ENCODE assay signal across 23 mouse cellular contexts in the genomic region with DNA sequence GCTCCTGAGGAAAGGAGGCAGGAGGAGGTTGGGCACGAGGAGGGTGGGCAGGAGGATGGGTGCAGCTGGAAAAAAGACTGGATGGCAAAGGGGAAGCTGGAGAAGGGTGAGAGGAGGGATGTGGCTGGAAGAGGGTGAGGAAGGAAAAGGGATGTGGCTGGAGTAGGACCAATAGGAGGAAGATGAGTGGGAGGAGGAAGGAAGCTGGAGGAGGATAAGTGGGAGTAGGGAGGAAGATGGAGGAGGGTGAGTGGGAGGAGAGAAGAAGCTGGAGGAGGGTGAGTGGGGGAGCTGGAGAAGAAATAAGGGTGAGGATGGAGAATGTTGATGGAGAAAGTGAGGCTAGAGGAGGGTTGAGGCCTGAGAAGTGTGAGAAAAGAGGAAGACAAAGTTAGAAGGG. TPM values are rescaled to one million over a fixed set of nuclear protein-coding genes. Genes with fewer than 3 reads are reported as not detected.
DNase-seq lines count a peak whose midpoint lies in the region; ATAC-seq lines count a peak whose summit lies in the region.
"Had no signal": no experiment of that assay in that cellular context is flagged by ENCODE, and none has a peak within 500 bp of the region (broad histone marks: within the 10 kb centered on the region; RNA-seq: fewer than 3 reads in every experiment).

No protein-coding gene starts in this region.

- no peak overlapping the region for H3K4me3 ChIP-seq in midbrain, embryonic 10.5 days
- H3K4me3 ChIP-seq in midbrain, embryonic 14.5 days (replicated peaks; ENCODE audit: low read depth, low read length), result no peak overlapping the region
- H3K4me3 ChIP-seq in limb, embryonic 10.5 days, result no peak overlapping the region
- H3K4me3 ChIP-seq in neural tube, embryonic 15.5 days (replicated peaks), result no peak overlapping the region
- H3K4me3 ChIP-seq: embryonic facial prominence, embryonic 12.5 days; forebrain, embryonic 12.5 days; heart, embryonic 12.5 days; hindbrain, embryonic 15.5 days had no signal

- peaks cover 31% of the 10 kb centered on the region for H3K36me3 ChIP-seq in midbrain, embryonic 10.5 days
- H3K36me3 ChIP-seq in midbrain, embryonic 14.5 days (ENCODE audit: control insufficient read depth, insufficient read depth, low read length), result peaks cover 24% of the 10 kb centered on the region
- H3K36me3 ChIP-seq in limb, embryonic 10.5 days, result peaks cover 31% of the 10 kb centered on the region
- peaks cover 18% of the 10 kb centered on the region for H3K36me3 ChIP-seq in neural tube, embryonic 15.5 days

- H3K27ac ChIP-seq in midbrain, embryonic 10.5 days (replicated peaks), result no peak overlapping the region
- no peak overlapping the region for H3K27ac ChIP-seq in midbrain, embryonic 14.5 days (replicated peaks; ENCODE audit: low read depth, low read length)
- no peak overlapping the region for H3K27ac ChIP-seq in limb, embryonic 10.5 days
- H3K27ac ChIP-seq in neural tube, embryonic 15.5 days (replicated peaks), result no peak overlapping the region
- H3K27ac ChIP-seq: embryonic facial prominence, embryonic 12.5 days; forebrain, embryonic 12.5 days; hindbrain, embryonic 15.5 days had no signal

- peak; percentile 83 for DNase-seq in heart, adult 11 months
- DNase-seq in heart, postnatal 25 days (ENCODE audit: low spot score), result no peak
- peak; percentile 9 for DNase-seq in midbrain, embryonic 10.5 days (ENCODE audit: low spot score)
- DNase-seq in midbrain, embryonic 14.5 days, result no peak
- DNase-seq in limb, embryonic 10.5 days (ENCODE audit: low spot score), result peak; percentile 26
- DNase-seq: adrenal gland, postnatal 25 days; cerebellum, adult 8-10 months; embryo, embryonic 11 days; forebrain, postnatal 0 days; gastrocnemius, postnatal 36 days; heart, adult 18-20 months; heart, postnatal 36 days had no signal

- H3K27me3 ChIP-seq in midbrain, embryonic 10.5 days (ENCODE audit: low read depth, poor library complexity, severe bottlenecking), result peaks cover 25% of the 10 kb centered on the region
- H3K27me3 ChIP-seq in midbrain, embryonic 14.5 days (ENCODE audit: control insufficient read depth, insufficient read depth, low read length), result no peaks in the 10 kb centered on the region
- no peaks in the 10 kb centered on the region for H3K27me3 ChIP-seq in limb, embryonic 10.5 days (ENCODE audit: low read depth, poor library complexity, severe bottlenecking)
- no peaks in the 10 kb centered on the region for H3K27me3 ChIP-seq in neural tube, embryonic 15.5 days (replicated peaks)
- H3K27me3 ChIP-seq: embryonic facial prominence, embryonic 12.5 days; hindbrain, embryonic 15.5 days had no signal

- no peak overlapping the region for H3K4me2 ChIP-seq in midbrain, embryonic 14.5 days (ENCODE audit: low read length)
- H3K4me2 ChIP-seq in neural tube, embryonic 15.5 days, result no peak overlapping the region
- H3K4me2 ChIP-seq: embryonic facial prominence, embryonic 12.5 days; forebrain, embryonic 12.5 days; heart, embryonic 12.5 days; hindbrain, embryonic 15.5 days had no signal

- WGBS in midbrain, embryonic 10.5 days, result 73% methylated on average over 1 of the region's 1 CpGs
- WGBS in midbrain, embryonic 14.5 days, result 89% methylated on average over 1 of the region's 1 CpGs
- WGBS in limb, embryonic 10.5 days, result 66% methylated on average over 1 of the region's 1 CpGs
- 63% methylated on average over 1 of the region's 1 CpGs for WGBS in neural tube, embryonic 15.5 days

- H3K9me3 ChIP-seq in midbrain, embryonic 10.5 days (replicated peaks), result no peaks in the 10 kb centered on the region
- no peaks in the 10 kb centered on the region for H3K9me3 ChIP-seq in midbrain, embryonic 14.5 days (ENCODE audit: control insufficient read depth, low read length)
- H3K9me3 ChIP-seq in limb, embryonic 10.5 days (replicated peaks), result no peaks in the 10 kb centered on the region
- H3K9me3 ChIP-seq in neural tube, embryonic 15.5 days (replicated peaks), result no peaks in the 10 kb centered on the region
- H3K9me3 ChIP-seq: embryonic facial prominence, embryonic 12.5 days; forebrain, embryonic 12.5 days; heart, embryonic 12.5 days; hindbrain, embryonic 15.5 days had no signal

- H3K9ac ChIP-seq in midbrain, embryonic 14.5 days (replicated peaks; ENCODE audit: low read length), result no peak overlapping the region
- no peak overlapping the region for H3K9ac ChIP-seq in neural tube, embryonic 15.5 days (replicated peaks)
- H3K9ac ChIP-seq: embryonic facial prominence, embryonic 12.5 days; forebrain, embryonic 12.5 days; forebrain, postnatal 0 days; heart, embryonic 12.5 days; hindbrain, embryonic 15.5 days had no signal

- H3K4me1 ChIP-seq in midbrain, embryonic 10.5 days, result peaks cover 22% of the 10 kb centered on the region
- peaks cover 8% of the 10 kb centered on the region for H3K4me1 ChIP-seq in midbrain, embryonic 14.5 days (ENCODE audit: control insufficient read depth, insufficient read depth, low read length)
- H3K4me1 ChIP-seq in limb, embryonic 10.5 days, result peaks cover 28% of the 10 kb centered on the region
- H3K4me1 ChIP-seq in neural tube, embryonic 15.5 days, result peaks cover 15% of the 10 kb centered on the region
- H3K4me1 ChIP-seq: embryonic facial prominence, embryonic 12.5 days had no signal

- intact Hi-C loops in heart, postnatal 25 days (cut with DNase I), result no loop called here

- ATAC-seq in midbrain, embryonic 14.5 days (ENCODE audit: low FRiP score, low TSS enrichment), result no peak
- ATAC-seq in neural tube, embryonic 15.5 days (ENCODE audit: low FRiP score), result no peak
- ATAC-seq: forebrain, postnatal 0 days had no signal

RNA-seq across cellular contexts. Expression of a gene that starts 1.8 kb away (rescaled TPM):
- total RNA-seq in heart, postnatal 25 days (2021), result 1 to 10 TPM; 2.7 to 2.9 TPM
- polyA plus RNA-seq in midbrain, embryonic 10.5 days (2016; fragmentation: Nextera tagmentation; extraction: Ambion mirVana), result 19.8 and 23.6 TPM in 2 replicates
- 14.7 and 19.1 TPM in 2 replicates for polyA plus RNA-seq in midbrain, embryonic 14.5 days (2014; fragmentation: Nextera tagmentation; extraction: Ambion mirVana)
- 26.6 and 29.3 TPM in 2 replicates for polyA plus RNA-seq in limb, embryonic 10.5 days (2016; fragmentation: Nextera tagmentation; extraction: Ambion mirVana)
- polyA plus RNA-seq in neural tube, embryonic 15.5 days (2015; fragmentation: Nextera tagmentation; extraction: Ambion mirVana), result 23.7 and 26.2 TPM in 2 replicates

RNA-seq across cellular contexts. Expression of a gene that starts 19.6 kb away (rescaled TPM):
- total RNA-seq in heart, postnatal 25 days (2021), result 10 to 100 TPM; 12.2 to 12.3 TPM
- 69.9 and 72.8 TPM in 2 replicates for polyA plus RNA-seq in midbrain, embryonic 10.5 days (2016; fragmentation: Nextera tagmentation; extraction: Ambion mirVana)
- 48.8 and 64.3 TPM in 2 replicates for polyA plus RNA-seq in midbrain, embryonic 14.5 days (2014; fragmentation: Nextera tagmentation; extraction: Ambion mirVana)
- polyA plus RNA-seq in limb, embryonic 10.5 days (2016; fragmentation: Nextera tagmentation; extraction: Ambion mirVana), result 71.3 and 79.8 TPM in 2 replicates
- 61.7 and 68.6 TPM in 2 replicates for polyA plus RNA-seq in neural tube, embryonic 15.5 days (2015; fragmentation: Nextera tagmentation; extraction: Ambion mirVana)

RNA-seq across cellular contexts. Expression of a gene that starts 51.7 kb away (rescaled TPM):
- total RNA-seq in heart, postnatal 25 days (2021), result not detected
- not detected in 2 replicates for polyA plus RNA-seq in midbrain, embryonic 10.5 days (2016; fragmentation: Nextera tagmentation; extraction: Ambion mirVana)
- polyA plus RNA-seq in midbrain, embryonic 14.5 days (2014; fragmentation: Nextera tagmentation; extraction: Ambion mirVana), result not detected in 2 replicates
- not detected in 2 replicates for polyA plus RNA-seq in limb, embryonic 10.5 days (2016; fragmentation: Nextera tagmentation; extraction: Ambion mirVana)
- 0.37 TPM in 1 of 2 replicates, not detected in the other for polyA plus RNA-seq in neural tube, embryonic 15.5 days (2015; fragmentation: Nextera tagmentation; extraction: Ambion mirVana)
- total RNA-seq: adrenal gland, adult 2 months; adrenal gland, postnatal 25 days; common myeloid progenitor, adult 5-6 weeks; ES-E14; forebrain, postnatal 0 days; gastrocnemius, adult 18-20 months; gastrocnemius, postnatal 36 days; heart, adult 18-20 months; heart, postnatal 36 days had no signal
- polyA plus RNA-seq: adrenal gland, adult 2 months; embryonic facial prominence, embryonic 12.5 days; forebrain, embryonic 12.5 days; forebrain, postnatal 0 days; heart, embryonic 12.5 days; heart, embryonic 16.5 days; hindbrain, embryonic 11.5 days; hindbrain, embryonic 15.5 days had no signal

Comparison
In these comparisons a context has a peak if more than half of its experiments do, and no peak if none do; other contexts are left out.
1. DNase-seq: peak in heart, adult 11 months (single experiment), midbrain, embryonic 10.5 days (single experiment) and limb, embryonic 10.5 days (single experiment); none in heart, postnatal 25 days (single experiment) and midbrain, embryonic 14.5 days (single experiment).